Mouse (Mus musculus): ENCODE measurements at regions not wholly inside any gene's neighbourhood (a gene's known extent, or its start where the extent isn't known, plus 50 kb on each side); places are given as distances from the start of the nearest gene placed in this dataset.

- no peaks in the 10 kb centered on the region for H3K4me1 ChIP-seq (ENCODE audit: control insufficient read depth, insufficient read depth, low read length)
- H3K4me2 ChIP-seq, result no peak overlapping the region
- WGBS (ENCODE audit: insufficient replicate concordance), result 88% methylated on average over 1 of the region's 1 CpGs
- no peak for ATAC-seq (replicated peaks; ENCODE audit: insufficient number of reproducible peaks, low FRiP score, low TSS enrichment)
- no peaks in the 10 kb centered on the region for H3K9me3 ChIP-seq (replicated peaks; ENCODE audit: control insufficient read depth, low read length)
- no peak overlapping the region for H3K9ac ChIP-seq (ENCODE audit: low read depth, low read length)
- H3K4me3 ChIP-seq (ENCODE audit: low read depth, low read length), result no peak overlapping the region
- H3K27ac ChIP-seq (ENCODE audit: low read depth, low read length), result no peak overlapping the region
- no peaks in the 10 kb centered on the region for H3K27me3 ChIP-seq (ENCODE audit: control insufficient read depth, insufficient read depth, low read length)
- no peaks in the 10 kb centered on the region for H3K36me3 ChIP-seq (ENCODE audit: control insufficient read depth, insufficient read depth, low read length)
Measured at GRCm38 (mm10) chr10:108016552-108016951, 104.6 kb upstream of the Otogl start.

GRCm38 (mm10) chr10:107994836-107995585 is 83.1 kb upstream of the Otogl start:
- no peak overlapping the region for H3K9ac ChIP-seq (ENCODE audit: low read depth, low read length)
- no peaks in the 10 kb centered on the region for H3K36me3 ChIP-seq (ENCODE audit: control insufficient read depth, insufficient read depth, low read length)
- no peaks in the 10 kb centered on the region for H3K9me3 ChIP-seq (replicated peaks; ENCODE audit: control insufficient read depth, low read length)
- H3K27me3 ChIP-seq (ENCODE audit: control insufficient read depth, insufficient read depth, low read length), result no peaks in the 10 kb centered on the region
- H3K4me3 ChIP-seq (ENCODE audit: low read depth, low read length), result no peak overlapping the region
- 74% methylated on average over 2 of the region's 2 CpGs for WGBS (ENCODE audit: insufficient replicate concordance)
- ATAC-seq (replicated peaks; ENCODE audit: insufficient number of reproducible peaks, low FRiP score, low TSS enrichment), result no peak
- H3K4me2 ChIP-seq, result no peak overlapping the region
- H3K4me1 ChIP-seq (ENCODE audit: control insufficient read depth, insufficient read depth, low read length), result 0 out of 2 replicates have a peak, but pooled peaks cover 5% of the 10 kb centered on the region
- no peak overlapping the region for H3K27ac ChIP-seq (ENCODE audit: low read depth, low read length)

- ATAC-seq (replicated peaks; ENCODE audit: insufficient number of reproducible peaks, low FRiP score, low TSS enrichment), result no peak
- 0 out of 2 replicates have a peak, but pooled peaks cover 5% of the 10 kb centered on the region for H3K4me1 ChIP-seq (ENCODE audit: control insufficient read depth, insufficient read depth, low read length)
- H3K4me2 ChIP-seq, result no peak overlapping the region
- WGBS (ENCODE audit: insufficient replicate concordance), result 42% methylated on average over 3 of the region's 3 CpGs
- H3K36me3 ChIP-seq (ENCODE audit: control insufficient read depth, insufficient read depth, low read length), result no peaks in the 10 kb centered on the region
- H3K27ac ChIP-seq (ENCODE audit: low read depth, low read length), result no peak overlapping the region
- no peak overlapping the region for H3K4me3 ChIP-seq (ENCODE audit: low read depth, low read length)
- no peaks in the 10 kb centered on the region for H3K9me3 ChIP-seq (replicated peaks; ENCODE audit: control insufficient read depth, low read length)
- H3K27me3 ChIP-seq (ENCODE audit: control insufficient read depth, insufficient read depth, low read length), result no peaks in the 10 kb centered on the region
- no peak overlapping the region for H3K9ac ChIP-seq (ENCODE audit: low read depth, low read length)
Measured at GRCm38 (mm10) chr10:107992621-107993020, 80.7 kb upstream of the Otogl start.

- WGBS (ENCODE audit: insufficient replicate concordance), result 80% methylated on average over 3 of the region's 3 CpGs
- Histone ChIP-seq H3K9ac (ENCODE audit: low read depth, low read length) (no peak overlapping the region), H3K4me3 (ENCODE audit: low read depth, low read length) (no peak overlapping the region), H3K36me3 (ENCODE audit: control insufficient read depth, insufficient read depth, low read length) (no peaks in the 10 kb centered on the region), H3K9me3 (replicated peaks; ENCODE audit: control insufficient read depth, low read length) (no peaks in the 10 kb centered on the region), H3K4me1 (ENCODE audit: control insufficient read depth, insufficient read depth, low read length) (0 out of 2 replicates have a peak, but pooled peaks cover 5% of the 10 kb centered on the region), H3K4me2 (no peak overlapping the region), H3K27ac (ENCODE audit: low read depth, low read length) (no peak overlapping the region), H3K27me3 (ENCODE audit: control insufficient read depth, insufficient read depth, low read length) (no peaks in the 10 kb centered on the region)
- ATAC-seq (replicated peaks; ENCODE audit: insufficient number of reproducible peaks, low FRiP score, low TSS enrichment), result no peak
Measured at GRCm38 (mm10) chr10:107990557-107990956, 78.6 kb upstream of the Otogl start.

- H3K9me3 ChIP-seq (replicated peaks; ENCODE audit: control insufficient read depth, low read length), result no peaks in the 10 kb centered on the region
- 80% methylated on average over 2 of the region's 2 CpGs for WGBS (ENCODE audit: insufficient replicate concordance)
- no peak for ATAC-seq (replicated peaks; ENCODE audit: insufficient number of reproducible peaks, low FRiP score, low TSS enrichment)
- H3K4me1 ChIP-seq (ENCODE audit: control insufficient read depth, insufficient read depth, low read length), result 0 out of 2 replicates have a peak, but pooled peaks cover 5% of the 10 kb centered on the region
- H3K9ac ChIP-seq (ENCODE audit: low read depth, low read length), result no peak overlapping the region
- no peak overlapping the region for H3K4me3 ChIP-seq (ENCODE audit: low read depth, low read length)
- no peaks in the 10 kb centered on the region for H3K27me3 ChIP-seq (ENCODE audit: control insufficient read depth, insufficient read depth, low read length)
- H3K4me2 ChIP-seq, result no peak overlapping the region
- H3K36me3 ChIP-seq (ENCODE audit: control insufficient read depth, insufficient read depth, low read length), result no peaks in the 10 kb centered on the region
- no peak overlapping the region for H3K27ac ChIP-seq (ENCODE audit: low read depth, low read length)
Measured at GRCm38 (mm10) chr10:107989913-107990312, 78.0 kb upstream of the Otogl start.

- 85% methylated on average over 5 of the region's 5 CpGs for WGBS (ENCODE audit: insufficient replicate concordance)
- H3K36me3 ChIP-seq (ENCODE audit: control insufficient read depth, insufficient read depth, low read length), result no peaks in the 10 kb centered on the region
- no peak overlapping the region for H3K9ac ChIP-seq (ENCODE audit: low read depth, low read length)
- H3K9me3 ChIP-seq (replicated peaks; ENCODE audit: control insufficient read depth, low read length), result no peaks in the 10 kb centered on the region
- H3K27ac ChIP-seq (ENCODE audit: low read depth, low read length), result no peak overlapping the region
- H3K4me3 ChIP-seq (ENCODE audit: low read depth, low read length), result no peak overlapping the region
- no peak for ATAC-seq (replicated peaks; ENCODE audit: insufficient number of reproducible peaks, low FRiP score, low TSS enrichment)
- H3K27me3 ChIP-seq (ENCODE audit: control insufficient read depth, insufficient read depth, low read length), result no peaks in the 10 kb centered on the region
- H3K4me1 ChIP-seq (ENCODE audit: control insufficient read depth, insufficient read depth, low read length), result no peaks in the 10 kb centered on the region
- no peak overlapping the region for H3K4me2 ChIP-seq
Measured at GRCm38 (mm10) chr10:107982632-107983031, 70.7 kb upstream of the Otogl start.

- H3K4me2 ChIP-seq, result no peak overlapping the region
- H3K4me3 ChIP-seq (ENCODE audit: low read depth, low read length), result no peak overlapping the region
Measured at GRCm38 (mm10) chr10:107982082-107982481, 70.1 kb upstream of the Otogl start.

GRCm38 (mm10) chr10:107976392-107976965 is 64.5 kb upstream of the Otogl start:
- Histone ChIP-seq H3K4me2 (no peak overlapping the region), H3K9ac (ENCODE audit: low read depth, low read length) (no peak overlapping the region), H3K4me3 (ENCODE audit: low read depth, low read length) (no peak overlapping the region), H3K9me3 (replicated peaks; ENCODE audit: control insufficient read depth, low read length) (no peaks in the 10 kb centered on the region), H3K36me3 (ENCODE audit: control insufficient read depth, insufficient read depth, low read length) (no peaks in the 10 kb centered on the region), H3K27me3 (ENCODE audit: control insufficient read depth, insufficient read depth, low read length) (no peaks in the 10 kb centered on the region), H3K27ac (ENCODE audit: low read depth, low read length) (no peak overlapping the region), H3K4me1 (ENCODE audit: control insufficient read depth, insufficient read depth, low read length) (no peaks in the 10 kb centered on the region)
- WGBS (ENCODE audit: insufficient replicate concordance), result 92% methylated on average over 3 of the region's 3 CpGs
- no peak for ATAC-seq (replicated peaks; ENCODE audit: insufficient number of reproducible peaks, low FRiP score, low TSS enrichment)

More at GRCm38 (mm10) chr10:107982082-107982481, 70.1 kb upstream of the Otogl start:
- WGBS (ENCODE audit: insufficient replicate concordance), result 88% methylated on average over 1 of the region's 1 CpGs
- Histone ChIP-seq H3K27me3 (ENCODE audit: control insufficient read depth, insufficient read depth, low read length) (no peaks in the 10 kb centered on the region), H3K4me1 (ENCODE audit: control insufficient read depth, insufficient read depth, low read length) (no peaks in the 10 kb centered on the region), H3K9ac (ENCODE audit: low read depth, low read length) (no peak overlapping the region), H3K27ac (ENCODE audit: low read depth, low read length) (no peak overlapping the region), H3K9me3 (replicated peaks; ENCODE audit: control insufficient read depth, low read length) (no peaks in the 10 kb centered on the region), H3K36me3 (ENCODE audit: control insufficient read depth, insufficient read depth, low read length) (no peaks in the 10 kb centered on the region)
- no peak for ATAC-seq (replicated peaks; ENCODE audit: insufficient number of reproducible peaks, low FRiP score, low TSS enrichment)

- H3K9me3 ChIP-seq (replicated peaks; ENCODE audit: control insufficient read depth, low read length), result no peaks in the 10 kb centered on the region
- no peak for ATAC-seq (replicated peaks; ENCODE audit: insufficient number of reproducible peaks, low FRiP score, low TSS enrichment)
- H3K27ac ChIP-seq (ENCODE audit: low read depth, low read length), result no peak overlapping the region
- no peaks in the 10 kb centered on the region for H3K36me3 ChIP-seq (ENCODE audit: control insufficient read depth, insufficient read depth, low read length)
- no peaks in the 10 kb centered on the region for H3K4me1 ChIP-seq (ENCODE audit: control insufficient read depth, insufficient read depth, low read length)
- no peaks in the 10 kb centered on the region for H3K27me3 ChIP-seq (ENCODE audit: control insufficient read depth, insufficient read depth, low read length)
- no peak overlapping the region for H3K4me2 ChIP-seq
- H3K4me3 ChIP-seq (ENCODE audit: low read depth, low read length), result no peak overlapping the region
- H3K9ac ChIP-seq (ENCODE audit: low read depth, low read length), result no peak overlapping the region
Measured at GRCm38 (mm10) chr10:107971748-107972147, 59.8 kb upstream of the Otogl start.
